Mouse (Mus musculus) liver, embryonic 14.5 days (tissue): ENCODE data around the gene Ak5. TPM values are rescaled to one million over a fixed set of nuclear protein-coding genes. Genes with fewer than 3 reads are reported as not detected.

ENCODE experiments used
- ATAC-seq: fragments of 200-750 bp; cut with Nextera tagmentation; 2 replicates; pipeline ENCODE4 v1.8.0; 2017; ENCODE audit warnings: moderate number of reproducible peaks, mild to moderate bottlenecking, moderate library complexity; ENCODE audit not compliant: insufficient read depth
- DNase-seq, 3 experiments: peaks; one replicate each; pipeline ENCODE4 v3.0.0-alpha.2; 2012 to 2013; ENCODE audit warnings: low read depth in 3 of 3, low spot score in 3 of 3
- H3K27ac ChIP-seq: fragments of 300-500 bp; sonication (generic); 2 replicates; pipeline ENCODE4 v1.5.1; 2014; ENCODE audit warnings: moderate library complexity, mild to moderate bottlenecking, control low read depth, inconsistent platforms
- H3K27me3 ChIP-seq: fragments of 300-500 bp; sonication (generic); 2 replicates; pipeline ENCODE4 v1.6.1; 2014; ENCODE audit warnings: mild to moderate bottlenecking, low read length, moderate library complexity; ENCODE audit not compliant: control insufficient read depth, insufficient read depth
- H3K36me3 ChIP-seq: fragments of 300-500 bp; sonication (generic); replicated peaks from 2 replicates; pipeline ENCODE4 v1.6.1; 2014; ENCODE audit warnings: low read depth; ENCODE audit not compliant: control insufficient read depth, insufficient read depth
- H3K4me1 ChIP-seq, 2 experiments: fragments of 200-500 bp in 1 of 2; fragments of 300-500 bp in 1 of 2; sonication (generic) in 1 of 2; replicated peaks; 2 replicates each; pipeline ENCODE4 v1.6.1; 2012 to 2014; ENCODE audit warnings: antibody characterized with exemption in 1 of 2, inconsistent platforms in 1 of 2, low read length in 1 of 2; ENCODE audit not compliant: control insufficient read depth in 2 of 2, insufficient read depth in 2 of 2
- H3K4me2 ChIP-seq: fragments of 300-500 bp; sonication (generic); 2 replicates; pipeline ENCODE4 v1.6.1; 2014; ENCODE audit warnings: low read depth, mild to moderate bottlenecking, control low read depth, moderate library complexity
- H3K4me3 ChIP-seq, 2 experiments: fragments of 200-500 bp in 1 of 2; fragments of 300-500 bp in 1 of 2; sonication (generic) in 1 of 2; 2 replicates each; pipeline ENCODE4 v1.5.1; 2012 to 2014; ENCODE audit warnings: low read depth in 2 of 2, low read length in 2 of 2, mild to moderate bottlenecking in 2 of 2, control low read depth in 1 of 2, inconsistent platforms in 1 of 2, moderate library complexity in 1 of 2; ENCODE audit not compliant: insufficient read depth in 1 of 2
- H3K9ac ChIP-seq: fragments of 300-500 bp; sonication (generic); replicated peaks from 2 replicates; pipeline ENCODE4 v1.6.1; 2014; ENCODE audit warnings: mild to moderate bottlenecking, control low read depth, moderate library complexity
- H3K9me3 ChIP-seq: fragments of 300-500 bp; sonication (generic); 2 replicates; pipeline ENCODE4 v1.6.1; 2016; ENCODE audit warnings: low read length, mixed read lengths; ENCODE audit not compliant: control insufficient read depth
- CTCF ChIP-seq: IDR thresholded peaks from 2 replicates; pipeline ENCODE4 v1.5.1; 2016; ENCODE audit warnings: antibody characterized with exemption, low read depth, control low read depth
- EP300 ChIP-seq: IDR thresholded peaks from 2 replicates; pipeline ENCODE4 v1.6.1; 2016; ENCODE audit warnings: antibody characterized with exemption, low read depth
- WGBS: fragments of 180-500 bp; shearing (Covaris S2); extraction: QIAGEN DNeasy Blood & Tissue Kit; methylation state at CpG from one replicate; pipeline ENCODE4 v1.1.7; 2014; ENCODE audit not compliant: insufficient replicate concordance; 5-methylcytosine and 5-hydroxymethylcytosine counted together
- polyA plus RNA-seq, 2 experiments: library from polyadenylated mRNA; depleted of rRNA in 1 of 2; stranded (reverse) in 1 of 2; unstranded in 1 of 2; fragments of >200 nt; fragmentation: Nextera tagmentation in 1 of 2; extraction: Ambion mirVana in 1 of 2; gene quantifications; 2 replicates each; pipeline versions ENCODE4 v1.2.1 to v1.2.3; 2012 to 2014

Ak5 gene
- polyA plus RNA-seq, 2 experiments = 0.08 to 0.18 TPM

DNA sequence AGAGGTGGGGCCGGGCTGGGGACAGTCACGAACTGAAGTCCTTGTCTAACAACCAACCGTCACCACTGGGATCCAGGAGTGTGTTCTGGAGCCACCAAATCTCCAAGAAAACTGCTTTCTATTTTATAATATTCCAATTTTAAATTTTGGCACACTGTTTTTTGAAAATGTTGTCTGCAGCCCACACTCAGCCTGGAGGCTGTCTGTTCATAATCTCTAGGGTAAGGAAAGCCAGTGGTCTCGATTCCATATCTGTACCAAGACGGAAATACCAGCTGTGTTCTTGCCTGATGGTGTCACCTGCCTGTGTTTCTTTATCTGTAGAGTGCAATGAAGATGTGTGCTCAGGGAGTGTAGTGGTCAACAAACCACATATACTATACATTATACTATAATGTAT, 23.6 kb downstream of the Ak5 start:
- ATAC-seq = no peak
- Histone ChIP-seq H3K9me3 (no peaks in the 10 kb centered on the region), H3K27ac (no peak overlapping the region), H3K36me3 (no peaks in the 10 kb centered on the region), H3K27me3 (no peaks in the 10 kb centered on the region), H3K4me3 (no peak overlapping the region), H3K4me2 (no peak overlapping the region), H3K9ac (no peak overlapping the region), H3K4me1 (no peaks in the 10 kb centered on the region)
- no peak for DNase-seq
- no peak for TF ChIP-seq CTCF
- TF ChIP-seq EP300 = no peak
- 52% methylated on average over 5 of the region's 5 CpGs for WGBS

DNA sequence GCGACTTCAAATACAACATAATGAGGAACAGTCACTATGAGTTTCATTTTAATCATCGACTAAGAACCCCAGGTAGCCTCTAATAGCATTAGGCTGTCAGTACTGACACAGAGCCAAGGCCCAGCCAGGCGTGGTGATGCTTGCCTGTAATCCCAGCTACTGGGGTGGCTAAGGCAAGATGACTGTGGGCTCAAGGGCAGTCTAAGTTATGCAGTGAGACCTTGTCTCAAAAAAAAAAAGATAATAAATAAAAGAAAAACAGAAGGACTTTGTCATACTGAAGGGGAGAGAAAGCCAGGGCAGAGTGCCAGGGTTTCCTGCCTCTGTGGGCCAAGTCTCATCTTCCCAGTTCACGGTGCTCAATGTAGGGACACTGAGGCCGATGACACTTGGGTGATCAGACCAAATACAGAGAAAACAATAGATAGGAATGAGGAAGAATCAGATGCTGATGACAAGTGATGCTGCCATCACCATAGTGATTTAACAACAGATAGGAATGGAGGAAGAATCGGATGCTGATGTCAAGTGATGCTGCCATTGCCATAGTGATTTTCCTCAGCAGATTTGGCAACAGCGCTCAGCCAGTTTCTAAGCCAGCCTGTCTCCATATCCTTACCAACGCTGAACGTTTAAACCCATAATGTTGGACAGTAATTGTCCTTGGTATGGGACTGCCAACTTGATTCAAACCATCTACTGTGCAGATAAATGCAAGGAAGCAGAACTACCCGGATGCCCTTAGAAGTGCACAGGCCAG, 42.9 kb downstream of the Ak5 start:
- H3K9me3 ChIP-seq = no peaks in the 10 kb centered on the region
- no peak overlapping the region for H3K27ac ChIP-seq
- H3K4me3 ChIP-seq = no peak overlapping the region
- H3K36me3 ChIP-seq = no peaks in the 10 kb centered on the region
- 65% methylated on average over 10 of the region's 10 CpGs for WGBS
- no peaks in the 10 kb centered on the region for H3K4me1 ChIP-seq
- no peak overlapping the region for H3K9ac ChIP-seq
- DNase-seq (no peak), ATAC-seq (no peak)
- no peaks in the 10 kb centered on the region for H3K27me3 ChIP-seq
- no peak overlapping the region for H3K4me2 ChIP-seq
- TF ChIP-seq EP300 (no peak), CTCF (no peak)

DNA sequence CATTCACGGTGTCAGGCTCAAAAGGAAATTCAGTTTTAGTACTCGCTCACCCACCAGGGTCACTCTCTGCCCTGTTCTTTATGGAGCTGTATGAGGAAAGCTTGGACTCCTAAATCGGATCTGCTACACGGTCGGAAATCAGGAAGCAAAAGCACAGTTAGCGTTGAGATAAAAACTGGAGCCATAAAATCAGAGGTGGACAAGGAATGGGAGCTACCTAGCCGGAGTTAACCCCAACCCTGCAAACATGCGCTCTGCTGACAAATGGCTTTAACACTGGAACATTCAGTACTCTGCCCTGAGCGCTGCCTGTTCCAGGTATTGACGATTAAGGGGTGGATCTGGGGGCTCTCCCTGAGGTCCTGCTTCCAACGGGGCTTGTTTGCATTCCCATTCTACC, 47.6 kb downstream of the Ak5 start:
- no peaks in the 10 kb centered on the region for H3K9me3 ChIP-seq
- 58% methylated on average over 11 of the region's 11 CpGs for WGBS
- no peaks in the 10 kb centered on the region for H3K36me3 ChIP-seq
- H3K27ac ChIP-seq = no peak overlapping the region
- ATAC-seq = no peak
- H3K9ac ChIP-seq = no peak overlapping the region
- no peak for DNase-seq
- TF ChIP-seq CTCF (no peak), EP300 (no peak)
- no peaks in the 10 kb centered on the region for H3K4me1 ChIP-seq
- H3K27me3 ChIP-seq = no peaks in the 10 kb centered on the region
- no peak overlapping the region for H3K4me2 ChIP-seq
- no peak overlapping the region for H3K4me3 ChIP-seq

- H3K4me2 ChIP-seq = no peak overlapping the region
- no peak overlapping the region for H3K4me3 ChIP-seq
- H3K36me3 ChIP-seq = no peaks in the 10 kb centered on the region
- H3K27ac ChIP-seq = no peak overlapping the region
- TF ChIP-seq EP300 = no peak
- no peak for TF ChIP-seq CTCF
- WGBS = 71% methylated on average over 11 of the region's 11 CpGs
- H3K9ac ChIP-seq = no peak overlapping the region
- no peaks in the 10 kb centered on the region for H3K4me1 ChIP-seq
- DNase-seq = no peak
- no peaks in the 10 kb centered on the region for H3K27me3 ChIP-seq
- no peak for ATAC-seq
- no peaks in the 10 kb centered on the region for H3K9me3 ChIP-seq
Observed at GRCm38 (mm10) chr3:152620058-152620457, 48.1 kb downstream of the Ak5 start.

DNA sequence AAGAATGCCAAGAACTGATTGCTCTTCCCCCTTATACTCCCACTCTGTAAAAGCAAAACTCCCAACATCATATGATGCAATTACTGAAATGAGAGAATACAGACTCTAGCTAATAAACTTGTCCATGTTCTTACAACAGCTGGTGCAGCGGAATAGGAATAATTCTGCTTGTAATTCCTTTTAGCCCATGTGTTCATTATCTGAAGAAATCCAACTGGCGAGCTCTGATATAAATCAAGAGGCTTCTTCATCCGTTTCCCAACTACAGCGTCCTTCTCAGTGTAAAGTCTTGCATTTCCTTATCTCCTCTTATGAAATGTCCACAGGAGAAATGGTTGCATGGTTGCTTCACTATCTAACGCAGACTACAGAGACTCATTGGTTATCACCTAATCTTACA, 59.1 kb downstream of the Ak5 start:
- no peak overlapping the region for H3K4me3 ChIP-seq
- no peak overlapping the region for H3K9ac ChIP-seq
- TF ChIP-seq EP300 = no peak
- no peak for TF ChIP-seq CTCF
- ATAC-seq (no peak), DNase-seq (no peak)
- no peaks in the 10 kb centered on the region for H3K36me3 ChIP-seq
- H3K27me3 ChIP-seq = no peaks in the 10 kb centered on the region
- no peaks in the 10 kb centered on the region for H3K9me3 ChIP-seq
- H3K4me1 ChIP-seq = no peaks in the 10 kb centered on the region
- H3K4me2 ChIP-seq = no peak overlapping the region
- H3K27ac ChIP-seq = no peak overlapping the region
- 61% methylated on average over 5 of the region's 5 CpGs for WGBS
